Mouse (Mus musculus) E14TG2a.4 (cell line): ENCODE results near the gene Ahctf1.

Experiments
- CTCF ChIP-seq: conservative IDR thresholded peaks from 2 replicates; pipeline ENCODE4 v1.5.1; 2014; ENCODE audit warnings: low read length
- NANOG ChIP-seq: IDR thresholded peaks from 2 replicates; pipeline ENCODE4 v1.6.1; 2014; ENCODE audit warnings: borderline replicate concordance, low read length, mixed read lengths
- POU5F1 ChIP-seq: IDR thresholded peaks from 2 replicates; pipeline ENCODE4 v1.6.1; 2014; ENCODE audit warnings: low read length, borderline replicate concordance

DNA sequence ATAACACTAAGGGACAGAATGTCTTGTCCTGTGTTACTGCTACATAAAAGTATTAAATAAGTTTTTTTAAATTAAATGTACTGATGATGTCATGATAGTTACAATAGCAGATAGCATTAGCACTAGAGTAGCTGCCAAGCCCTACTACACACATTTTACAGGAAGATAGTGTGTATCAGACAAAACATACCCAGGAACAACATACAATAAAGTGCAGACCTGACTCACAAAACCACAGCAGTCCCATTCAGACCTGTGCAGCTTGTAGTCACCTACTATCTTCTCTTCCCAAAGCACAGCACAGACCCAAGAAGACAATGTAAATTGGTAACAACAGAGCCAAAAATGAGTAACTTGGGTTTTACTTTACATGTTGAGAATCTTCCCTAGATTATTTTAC lies 47.0 kb downstream of the Ahctf1 start:
- no peak for TF ChIP-seq CTCF
- TF ChIP-seq POU5F1 = no peak
- no peak for TF ChIP-seq NANOG
